Mouse (Mus musculus) hindbrain, postnatal 0 days (tissue): ENCODE data around the gene Grin3a. TPM values are rescaled to one million over a fixed set of nuclear protein-coding genes. Genes with fewer than 3 reads are reported as not detected.
"Not testable (repeated sequence)": the region's sequence is repeated elsewhere in the genome, so short reads cannot be mapped to it uniquely, and the experiment has no call there.

ENCODE experiments used
- ATAC-seq: fragments of 200-750 bp; cut with Nextera tagmentation; 2 replicates; pipeline ENCODE4 v1.8.0; 2017; ENCODE audit warnings: mild to moderate bottlenecking, moderate TSS enrichment, moderate library complexity
- DNase-seq: peaks from one replicate; pipeline ENCODE4 v3.0.0-alpha.2; 2015; ENCODE audit warnings: low spot score
- H3K27ac ChIP-seq: fragments of 300-500 bp; sonication (generic); 2 replicates; pipeline ENCODE4 v1.5.1; 2014; ENCODE audit warnings: mild to moderate bottlenecking
- H3K27me3 ChIP-seq: fragments of 300-500 bp; sonication (generic); 2 replicates; pipeline ENCODE4 v1.6.1; 2014; ENCODE audit warnings: low read length, mixed read lengths; ENCODE audit not compliant: insufficient read depth
- H3K36me3 ChIP-seq: fragments of 300-500 bp; sonication (generic); 2 replicates; pipeline ENCODE4 v1.6.1; 2014; ENCODE audit warnings: low read length, mixed read lengths; ENCODE audit not compliant: insufficient read depth
- H3K4me1 ChIP-seq: fragments of 300-500 bp; sonication (generic); 2 replicates; pipeline ENCODE4 v1.6.1; 2014; ENCODE audit warnings: antibody characterized with exemption, low read length, mixed read lengths; ENCODE audit not compliant: insufficient read depth
- H3K4me2 ChIP-seq: fragments of 300-500 bp; sonication (generic); 2 replicates; pipeline ENCODE4 v1.6.1; 2014; ENCODE audit warnings: low read depth, mild to moderate bottlenecking, low read length, moderate library complexity, mixed read lengths
- H3K4me3 ChIP-seq: fragments of 300-500 bp; sonication (generic); 2 replicates; pipeline ENCODE4 v1.5.1; 2014; ENCODE audit warnings: low read length
- H3K9ac ChIP-seq: fragments of 300-500 bp; sonication (generic); replicated peaks from 2 replicates; pipeline ENCODE4 v1.6.1; 2014; ENCODE audit warnings: mild to moderate bottlenecking, low read length, moderate library complexity, mixed read lengths
- H3K9me3 ChIP-seq: fragments of 300-500 bp; sonication (generic); 2 replicates; pipeline ENCODE4 v1.6.1; 2016; ENCODE audit warnings: low read length, mixed read lengths
- CTCF ChIP-seq: IDR thresholded peaks from 2 replicates; pipeline ENCODE4 v1.5.1; 2016; ENCODE audit warnings: antibody characterized with exemption, control low read depth, low read depth
- WGBS: fragments of 180-500 bp; shearing (Covaris S2); extraction: QIAGEN DNeasy Blood & Tissue Kit; methylation state at CpG from one replicate; pipeline ENCODE4 v1.1.7; 2014; 5-methylcytosine and 5-hydroxymethylcytosine counted together
- polyA plus RNA-seq: library from polyadenylated mRNA; unstranded; fragments of >200 nt; fragmentation: Nextera tagmentation; extraction: Ambion mirVana; gene quantifications from 2 replicates; pipeline ENCODE4 v1.2.1, GENCODE M21; 2015
- total RNA-seq: library from RNA; depleted of rRNA; stranded (reverse); fragments of >200 nt; gene quantifications from 2 replicates; pipeline ENCODE4 v1.2.3, GENCODE M21; 2014; rRNA removed

Grin3a gene
- total and polyA plus RNA-seq, 2 experiments from 2014 or later: 26.2 to 83.7 TPM

DNA sequence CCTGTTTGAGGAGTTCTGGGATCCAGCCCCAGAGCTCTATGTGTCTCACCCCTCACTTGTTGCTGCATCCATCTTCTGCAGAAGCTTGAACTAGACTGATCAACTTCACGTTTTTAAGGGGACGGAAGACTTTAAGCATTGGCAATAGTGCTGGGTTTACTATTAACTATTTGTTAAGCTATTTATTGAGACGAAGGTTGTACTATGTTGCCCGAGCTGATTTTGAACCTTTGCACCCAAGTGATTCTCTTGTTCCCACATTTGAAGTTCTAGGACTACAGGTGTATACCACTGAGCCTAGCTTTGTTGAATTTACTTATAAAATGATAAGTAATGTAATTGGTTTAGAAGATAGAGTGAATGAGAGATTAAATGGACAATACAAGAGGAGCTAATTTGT, 221.6 kb downstream of the Grin3a start:
- H3K4me1 ChIP-seq: no peaks in the 10 kb centered on the region
- no peaks in the 10 kb centered on the region for H3K9me3 ChIP-seq
- H3K9ac ChIP-seq: no peak overlapping the region
- H3K27me3 ChIP-seq: no peaks in the 10 kb centered on the region
- H3K36me3 ChIP-seq: no peaks in the 10 kb centered on the region
- no peak for TF ChIP-seq CTCF
- no peak overlapping the region for H3K27ac ChIP-seq
- no peak overlapping the region for H3K4me3 ChIP-seq
- DNase-seq: no peak
- no peak for ATAC-seq
- H3K4me2 ChIP-seq: no peak overlapping the region
- 85% methylated on average over 4 of the region's 4 CpGs for WGBS

DNA sequence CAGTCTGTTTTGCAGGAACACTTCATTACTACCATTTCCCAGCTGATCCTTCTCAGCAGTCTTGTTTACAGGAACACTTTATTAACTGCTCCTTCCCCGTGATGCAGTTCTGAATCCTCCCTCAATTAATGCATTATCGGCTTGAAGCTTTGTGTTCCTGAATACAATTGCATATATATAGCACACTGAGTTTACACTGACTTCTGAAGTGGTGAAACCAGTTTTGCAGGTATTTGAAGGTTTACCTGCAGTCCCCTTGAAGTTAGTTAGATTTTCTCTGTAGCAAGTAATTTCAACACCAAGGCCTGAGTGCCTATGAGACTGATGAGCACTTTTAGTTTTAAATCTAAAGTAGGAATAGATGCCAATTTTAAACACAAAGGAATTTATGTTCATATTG, 223.3 kb downstream of the Grin3a start:
- no peak overlapping the region for H3K27ac ChIP-seq
- no peaks in the 10 kb centered on the region for H3K4me1 ChIP-seq
- H3K4me2 ChIP-seq: no peak overlapping the region
- no peaks in the 10 kb centered on the region for H3K9me3 ChIP-seq
- ATAC-seq (no peak), DNase-seq (no peak)
- WGBS: 82% methylated on average over 2 of the region's 2 CpGs
- no peak overlapping the region for H3K9ac ChIP-seq
- no peaks in the 10 kb centered on the region for H3K27me3 ChIP-seq
- no peaks in the 10 kb centered on the region for H3K36me3 ChIP-seq
- H3K4me3 ChIP-seq: no peak overlapping the region
- TF ChIP-seq CTCF: no peak

DNA sequence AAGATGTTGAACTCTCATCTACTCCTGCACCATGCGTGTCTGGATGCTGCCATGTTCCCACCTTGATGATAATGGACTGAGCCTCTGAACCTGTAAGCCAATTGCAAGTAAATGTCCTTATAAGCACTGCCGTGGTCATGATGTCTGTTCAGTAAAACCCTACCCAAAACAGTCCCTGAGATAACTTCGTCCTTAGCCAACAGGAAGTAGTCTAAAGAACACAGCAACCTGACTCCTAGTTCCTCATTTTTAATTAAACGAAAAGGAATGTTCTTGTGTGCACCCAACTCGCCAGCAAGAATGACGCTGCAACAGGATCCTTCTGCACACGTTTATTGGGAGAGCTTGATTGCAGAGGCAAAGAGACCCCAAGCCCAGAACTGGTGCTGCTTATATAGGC, 225.7 kb downstream of the Grin3a start:
- not testable (repeated sequence) for H3K9ac ChIP-seq, H3K4me3 ChIP-seq, DNase-seq, H3K9me3 ChIP-seq, ATAC-seq, H3K27me3 ChIP-seq, H3K27ac ChIP-seq, H3K36me3 ChIP-seq, H3K4me1 ChIP-seq, H3K4me2 ChIP-seq
- WGBS: 90% methylated on average over 7 of the region's 7 CpGs

DNA sequence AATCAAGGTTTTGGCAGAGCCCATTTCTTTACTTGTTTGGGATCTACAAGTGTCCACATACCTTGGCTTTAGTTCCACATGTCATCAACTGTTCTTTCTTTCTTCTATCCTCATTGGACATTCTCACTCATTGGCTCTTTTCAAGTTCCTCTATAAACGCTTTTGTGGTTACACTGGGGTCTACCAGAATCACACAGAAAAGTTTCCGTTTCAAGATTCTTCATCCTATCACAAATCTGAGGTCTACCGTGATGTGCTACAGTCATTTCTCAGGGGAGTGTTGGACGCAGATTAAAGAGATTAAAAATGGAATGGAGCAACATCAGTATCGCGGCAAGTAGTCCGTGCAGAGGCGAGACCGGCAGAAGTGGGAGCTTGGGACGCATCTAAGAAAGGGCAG, 228.6 kb downstream of the Grin3a start:
- WGBS: 93% methylated on average over 10 of the region's 10 CpGs
- no peak overlapping the region for H3K9ac ChIP-seq
- DNase-seq: no peak
- H3K36me3 ChIP-seq: no peaks in the 10 kb centered on the region
- no peak for ATAC-seq
- H3K27ac ChIP-seq: no peak overlapping the region
- H3K4me3 ChIP-seq: no peak overlapping the region
- H3K27me3 ChIP-seq: no peaks in the 10 kb centered on the region
- no peaks in the 10 kb centered on the region for H3K4me1 ChIP-seq
- TF ChIP-seq CTCF: no peak
- H3K9me3 ChIP-seq: no peaks in the 10 kb centered on the region
- no peak overlapping the region for H3K4me2 ChIP-seq

Other genes with a start within 250 kb of the Grin3a start
- gene Tmem246, start 247.9 kb downstream of the Grin3a start, total RNA-seq: 191 and 232 TPM in 2 replicates
- gene Tmem246, start 247.9 kb downstream of the Grin3a start, polyA plus RNA-seq: 151 and 158 TPM in 2 replicates
- 43.6 and 52.0 TPM in 2 replicates for gene Rnf20, start 213.7 kb downstream of the Grin3a start, total RNA-seq
- 44.8 and 45.2 TPM in 2 replicates for gene Rnf20, start 213.7 kb downstream of the Grin3a start, polyA plus RNA-seq
- 0.31 and 0.32 TPM in 2 replicates for gene Ppp3r2, start 163.7 kb downstream of the Grin3a start, total RNA-seq
- 0.29 and 0.33 TPM in 2 replicates for gene Ppp3r2, start 163.7 kb downstream of the Grin3a start, polyA plus RNA-seq